Mouse (Mus musculus) adrenal gland, postnatal 14 days (tissue): ENCODE measurements around the gene Errfi1. TPM values are rescaled to one million over a fixed set of nuclear protein-coding genes. Genes with fewer than 3 reads are reported as not detected.
"Not testable (repeated sequence)": the region's sequence is repeated elsewhere in the genome, so short reads cannot be mapped to it uniquely, and the experiment has no call there.

ENCODE experiments used
- DNase-seq: peaks from one replicate; pipeline ENCODE4 v3.0.0; 2021; ENCODE audit warnings: mixed read lengths
- total RNA-seq: library from RNA; stranded (reverse); gene quantifications from 2 replicates; pipeline ENCODE4 v1.2.3, GENCODE M21; 2021

Errfi1 gene
- total RNA-seq, 1 experiment from 2014 or later = 115 TPM

DNA sequence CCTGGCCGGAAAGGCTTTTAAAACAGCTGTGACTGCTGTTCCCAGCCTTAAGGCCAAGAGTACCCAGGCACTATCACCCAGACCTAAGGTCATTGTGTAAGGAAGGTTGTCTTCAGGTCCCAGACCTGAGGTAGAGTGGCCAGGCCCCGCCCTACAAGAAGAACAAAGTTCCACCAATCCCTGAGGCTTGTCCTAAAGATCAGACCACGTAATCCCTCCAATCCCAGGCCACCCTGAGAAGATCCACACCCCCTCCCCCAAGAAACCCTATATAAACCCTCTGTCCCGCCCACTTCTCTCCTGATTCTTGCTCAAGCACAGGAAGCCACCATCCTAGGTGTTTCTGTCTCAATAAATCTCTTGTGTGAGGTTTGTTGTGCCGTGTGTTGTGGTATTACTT is 26.6 kb downstream of the Errfi1 start:
- no peak for DNase-seq

GRCm38 (mm10) chr4:150882632-150883031 is 28.9 kb downstream of the Errfi1 start:
- no peak for DNase-seq

DNA sequence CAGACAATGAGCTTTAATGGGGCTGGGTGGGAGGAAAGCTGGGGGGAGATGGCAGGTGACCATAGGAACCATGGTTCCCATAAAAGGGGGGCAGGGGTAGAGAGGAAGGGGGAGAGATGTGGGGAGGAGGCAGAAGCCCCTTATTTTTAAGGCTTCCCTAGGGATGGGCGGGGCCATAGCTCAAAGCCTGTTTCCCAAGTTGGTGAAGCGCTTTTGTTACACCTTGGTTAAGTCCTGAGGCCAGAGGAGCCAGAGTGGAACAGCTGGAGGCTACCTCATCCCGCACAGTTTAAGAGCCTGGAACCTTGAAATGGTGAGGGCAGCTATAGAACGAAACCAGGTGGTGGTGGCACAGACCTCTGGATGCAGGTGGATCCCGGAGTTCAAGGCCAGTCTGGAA is 34.2 kb downstream of the Errfi1 start:
- DNase-seq = no peak

GRCm38 (mm10) chr4:150888492-150888891 is 34.8 kb downstream of the Errfi1 start:
- DNase-seq = no peak

DNA sequence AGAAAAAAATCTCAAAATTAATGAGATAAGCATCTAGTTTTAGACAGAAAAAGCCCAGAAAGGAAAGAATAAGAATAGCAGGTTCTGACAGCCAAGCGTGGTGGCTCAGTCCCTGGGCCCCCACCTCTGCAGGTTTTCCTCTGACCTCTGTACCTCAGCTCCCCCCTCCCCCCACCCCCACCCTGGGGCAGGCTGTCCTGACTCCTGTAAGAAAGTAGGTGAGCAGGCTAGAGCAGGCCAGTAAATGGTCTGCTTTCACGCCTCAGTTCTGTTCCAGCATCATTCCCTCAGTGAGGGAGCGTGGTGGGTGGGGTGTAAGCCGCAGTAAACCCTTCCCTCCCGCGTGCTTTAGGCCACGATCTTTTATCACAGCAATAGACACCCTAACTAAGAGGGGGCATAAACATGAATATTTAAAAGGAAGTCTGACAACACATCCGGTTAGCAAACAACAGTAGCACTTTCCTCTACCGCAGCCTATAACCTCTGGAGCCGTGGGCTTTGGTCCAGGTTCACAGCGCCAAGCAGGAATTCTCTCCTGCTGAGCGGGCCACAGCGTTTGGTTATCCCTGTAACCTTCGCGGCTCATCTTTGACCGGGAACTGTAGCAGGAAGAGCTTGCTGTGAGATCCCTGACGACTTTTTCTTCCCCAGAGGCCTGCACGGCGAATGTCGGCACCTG is 35.7 kb downstream of the Errfi1 start:
- no peak for DNase-seq

GRCm38 (mm10) chr4:150889955-150890315 is 36.2 kb downstream of the Errfi1 start:
- no peak for DNase-seq

DNA sequence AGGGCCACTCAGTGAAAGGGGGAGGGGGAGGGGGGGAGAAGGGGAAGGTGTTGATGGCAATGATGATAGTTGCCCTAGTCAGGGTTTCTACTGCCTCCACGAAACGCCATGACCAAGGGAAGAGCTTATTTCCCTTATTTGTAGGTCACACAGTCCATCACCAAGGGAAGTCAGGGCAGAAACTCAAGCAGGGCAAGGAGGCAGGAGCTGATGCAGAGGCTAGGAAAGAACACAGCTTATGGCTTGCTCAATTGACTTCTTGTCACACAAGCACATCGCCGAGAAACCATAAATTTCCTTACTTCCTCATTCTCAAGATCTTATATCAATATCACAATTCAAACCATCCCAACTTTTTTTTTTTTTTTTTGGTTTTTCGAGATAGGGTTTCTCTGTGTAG is 37.6 kb downstream of the Errfi1 start:
- DNase-seq = no peak

- no peak for DNase-seq
These were observed 41.2 kb downstream of the Errfi1 start for GRCm38 (mm10) chr4:150894718-150895501.

DNA sequence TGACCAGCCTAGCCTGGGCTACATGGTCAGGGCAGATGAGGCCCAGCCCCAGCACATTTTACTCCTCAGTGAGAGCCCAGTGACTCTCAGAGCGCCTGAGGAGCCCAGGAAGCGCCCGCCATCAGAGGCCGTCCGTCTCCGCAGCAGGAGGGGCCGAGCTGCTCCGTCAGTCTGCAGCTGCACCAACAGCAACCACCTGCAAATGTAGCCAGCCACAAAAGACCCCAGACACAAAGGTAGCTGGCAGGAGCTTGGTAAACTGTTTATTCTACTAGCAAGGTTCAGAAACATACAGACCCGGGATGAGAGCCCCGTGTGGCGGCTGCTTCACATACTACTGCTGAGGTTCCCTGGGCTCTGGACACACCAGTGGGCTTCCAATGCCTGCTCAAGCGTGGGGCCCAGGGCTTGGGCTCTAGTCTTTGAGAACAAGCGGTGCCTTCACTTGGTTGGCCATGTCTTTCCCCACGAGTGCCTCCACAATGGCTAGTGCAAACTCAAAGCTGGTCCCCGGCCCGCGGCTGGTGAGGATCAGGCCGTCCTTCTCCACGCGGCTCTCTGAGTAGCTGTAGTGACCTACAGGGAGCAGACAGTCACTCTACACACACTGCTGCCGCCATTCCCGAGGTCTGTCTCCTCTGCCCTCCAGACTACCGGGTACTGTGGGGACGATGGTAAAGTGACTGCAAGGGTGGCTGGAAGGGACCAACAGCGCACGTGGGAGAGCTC is 43.3 kb downstream of the Errfi1 start:
- DNase-seq = no peak

DNA sequence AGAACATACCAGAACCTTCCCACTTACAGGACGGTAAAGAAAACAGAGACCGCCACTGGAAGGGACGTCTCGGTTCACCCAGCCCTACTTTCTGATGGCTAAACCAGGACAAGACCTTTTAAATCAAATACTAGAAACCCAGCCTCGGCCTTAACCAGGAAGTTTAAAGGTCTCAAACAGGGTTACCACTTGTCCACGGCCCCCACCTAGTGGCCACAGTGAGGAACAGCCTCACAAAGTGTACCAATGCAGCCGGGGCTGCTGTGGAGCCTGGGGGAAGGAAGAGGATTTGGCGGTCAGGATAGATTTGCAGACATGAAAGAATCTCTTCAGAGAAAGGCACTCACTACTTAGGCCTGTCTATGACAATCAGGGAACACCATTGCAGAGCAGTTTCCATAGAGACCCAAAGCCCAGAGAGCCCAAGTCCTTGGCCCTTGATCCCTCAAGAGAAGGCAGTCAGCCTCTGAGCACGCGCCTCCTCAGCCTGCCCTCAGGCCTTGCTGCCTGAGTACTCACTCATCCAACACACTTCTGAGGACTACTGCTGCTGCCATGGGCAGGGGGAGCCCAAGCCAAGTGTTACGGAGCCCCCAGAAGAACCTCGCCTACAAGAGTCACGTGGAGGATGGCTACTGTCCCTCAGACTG is 45.1 kb downstream of the Errfi1 start:
- DNase-seq = peak; percentile 91

GRCm38 (mm10) chr4:150900486-150900885 is 46.8 kb downstream of the Errfi1 start:
- DNase-seq = no peak

- DNase-seq = peak; percentile 92
These were observed 47.9 kb downstream of the Errfi1 start for GRCm38 (mm10) chr4:150901651-150902050.

- no peak for DNase-seq
These were observed 48.3 kb downstream of the Errfi1 start for GRCm38 (mm10) chr4:150902062-150902461.

DNA sequence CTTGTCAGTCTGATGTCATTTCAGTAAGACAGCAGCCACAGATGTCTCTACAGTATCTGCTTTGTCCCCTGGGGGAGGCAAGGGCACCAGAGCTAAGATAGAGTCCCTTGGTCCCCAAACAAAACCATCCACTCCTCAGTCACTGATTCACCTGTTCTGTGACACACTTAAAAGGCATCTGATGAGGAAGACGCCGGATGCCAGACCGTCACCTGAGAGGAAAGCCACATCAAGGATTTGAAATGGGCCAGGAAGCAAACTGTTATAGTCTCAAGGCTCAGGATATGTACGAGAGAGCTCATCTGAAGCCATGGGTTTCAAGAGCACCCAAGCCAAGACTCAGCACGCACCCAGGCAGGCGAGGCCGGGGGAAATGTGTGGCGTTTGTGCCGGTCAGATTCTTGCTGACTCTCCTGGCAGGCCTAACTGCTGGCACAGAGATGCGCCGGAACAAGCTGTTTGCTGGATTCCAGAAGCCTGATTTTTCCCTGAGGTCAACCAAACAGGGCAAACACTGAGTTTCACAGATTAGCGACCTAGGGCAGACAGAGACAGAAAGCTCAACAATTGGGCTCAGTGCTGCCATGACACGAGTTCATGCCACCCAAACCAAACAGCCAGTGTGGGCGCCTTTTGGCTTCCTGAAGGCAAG is 49.5 kb downstream of the Errfi1 start:
- no peak for DNase-seq

DNA sequence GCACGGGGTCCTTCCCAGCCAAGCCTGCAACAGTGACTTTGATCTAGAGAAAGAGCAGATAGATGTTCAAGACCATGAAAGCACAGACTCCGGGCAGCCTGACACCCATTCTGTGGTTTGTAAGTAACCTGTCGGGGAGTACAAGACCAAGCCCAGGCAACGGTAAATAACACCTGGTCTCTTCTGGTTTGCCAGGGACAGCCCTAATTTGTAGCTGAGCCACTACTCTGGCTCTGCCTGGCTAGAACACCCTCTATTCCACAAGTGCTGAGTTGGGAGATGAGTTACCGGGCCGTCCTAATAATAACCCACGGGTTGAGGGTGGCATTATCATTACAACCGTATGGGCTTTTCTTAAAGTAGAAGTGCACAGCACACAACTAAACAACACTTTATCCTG is 53.4 kb downstream of the Errfi1 start:
- DNase-seq = no peak

GRCm38 (mm10) chr4:150908512-150908911 is 54.8 kb downstream of the Errfi1 start:
- DNase-seq = not testable (repeated sequence)

- peak; percentile 100 for DNase-seq
These were observed 55.9 kb downstream of the Errfi1 start for GRCm38 (mm10) chr4:150909451-150910156.

DNA sequence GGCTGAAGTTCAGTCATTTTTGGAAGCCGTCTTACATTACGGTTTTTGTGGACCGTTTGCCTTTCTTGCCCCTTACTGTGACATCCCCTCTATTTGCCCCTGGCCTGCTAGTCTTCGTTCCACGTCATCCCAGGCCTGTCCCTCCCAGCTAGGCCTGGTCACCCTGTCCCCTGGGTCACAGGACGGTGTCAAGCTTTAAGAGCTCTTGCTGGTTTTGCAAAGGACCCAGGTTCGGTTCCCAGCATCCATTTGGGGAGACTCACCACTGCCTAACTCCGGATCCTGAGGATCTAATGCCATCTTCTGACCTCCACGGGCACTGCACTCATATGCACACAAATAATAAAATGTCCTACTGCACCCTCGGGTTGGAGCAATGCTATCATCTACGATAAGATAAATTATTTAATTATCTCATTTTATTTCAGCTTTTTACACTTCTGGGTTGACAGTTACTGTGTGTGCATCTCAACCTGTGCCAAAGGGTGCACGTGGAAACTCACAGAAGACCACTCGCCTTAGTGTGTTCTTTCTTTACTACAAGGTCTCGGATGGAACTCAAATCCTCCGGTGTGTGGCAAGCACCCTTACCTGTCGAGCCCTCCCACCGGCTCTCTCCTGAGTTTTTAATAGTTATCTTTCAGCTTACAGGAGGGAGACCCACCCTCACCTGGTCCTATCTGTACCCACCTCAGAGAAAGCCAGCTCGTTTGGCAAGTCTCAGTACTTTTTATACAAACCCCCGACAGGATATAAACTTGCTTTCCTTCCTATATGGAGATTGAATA is 56.6 kb downstream of the Errfi1 start:
- DNase-seq = no peak

GRCm38 (mm10) chr4:150913743-150914142 is 60.0 kb downstream of the Errfi1 start:
- DNase-seq = no peak

- peak; percentile 99 for DNase-seq
These were observed 60.6 kb downstream of the Errfi1 start, which contains the start of the genes Park7 and Tnfrsf9 for GRCm38 (mm10) chr4:150914290-150914733. Park7 (minus strand) TSS chr4:150914437. Tnfrsf9 (plus strand) TSS chr4:150914562.
